Mouse (Mus musculus) stomach, embryonic 15.5 days (tissue): ENCODE measurements at regions not wholly inside any gene's neighbourhood (a gene's known extent, or its start where the extent isn't known, plus 50 kb on each side); places are given as distances from the start of the nearest gene placed in this dataset.

ENCODE experiments used
- ATAC-seq: fragments of 200-750 bp; cut with Nextera tagmentation; 2 replicates; pipeline ENCODE4 v1.8.0; 2017; ENCODE audit warnings: low read depth, moderate number of reproducible peaks, moderate TSS enrichment; ENCODE audit not compliant: insufficient read depth, low FRiP score
- H3K27ac ChIP-seq: fragments of 300-500 bp; sonication (generic); 2 replicates; pipeline ENCODE4 v1.5.1; 2015; ENCODE audit warnings: mild to moderate bottlenecking, inconsistent platforms
- H3K27me3 ChIP-seq: fragments of 300-500 bp; sonication (generic); replicated peaks from 2 replicates; pipeline ENCODE4 v1.6.1; 2015; ENCODE audit warnings: inconsistent platforms
- H3K36me3 ChIP-seq: fragments of 300-500 bp; sonication (generic); 2 replicates; pipeline ENCODE4 v1.6.1; 2015; ENCODE audit warnings: inconsistent platforms
- H3K4me1 ChIP-seq: fragments of 300-500 bp; sonication (generic); 2 replicates; pipeline ENCODE4 v1.6.1; 2015; ENCODE audit warnings: inconsistent platforms
- H3K4me2 ChIP-seq: fragments of 300-500 bp; sonication (generic); 2 replicates; pipeline ENCODE4 v1.6.1; 2015; ENCODE audit warnings: mild to moderate bottlenecking, inconsistent platforms
- H3K4me3 ChIP-seq: fragments of 300-500 bp; sonication (generic); replicated peaks from 2 replicates; pipeline ENCODE4 v1.5.1; 2015; ENCODE audit warnings: inconsistent platforms
- H3K9ac ChIP-seq: fragments of 300-500 bp; sonication (generic); 2 replicates; pipeline ENCODE4 v1.6.1; 2015; ENCODE audit warnings: inconsistent platforms
- H3K9me3 ChIP-seq: fragments of 300-500 bp; sonication (generic); 2 replicates; pipeline ENCODE4 v1.6.1; 2016; ENCODE audit warnings: inconsistent platforms
- WGBS: fragments of 180-500 bp; shearing (Covaris S2); methylation state at CpG from one replicate; pipeline ENCODE4 v1.1.7; 2015; 5-methylcytosine and 5-hydroxymethylcytosine counted together

DNA sequence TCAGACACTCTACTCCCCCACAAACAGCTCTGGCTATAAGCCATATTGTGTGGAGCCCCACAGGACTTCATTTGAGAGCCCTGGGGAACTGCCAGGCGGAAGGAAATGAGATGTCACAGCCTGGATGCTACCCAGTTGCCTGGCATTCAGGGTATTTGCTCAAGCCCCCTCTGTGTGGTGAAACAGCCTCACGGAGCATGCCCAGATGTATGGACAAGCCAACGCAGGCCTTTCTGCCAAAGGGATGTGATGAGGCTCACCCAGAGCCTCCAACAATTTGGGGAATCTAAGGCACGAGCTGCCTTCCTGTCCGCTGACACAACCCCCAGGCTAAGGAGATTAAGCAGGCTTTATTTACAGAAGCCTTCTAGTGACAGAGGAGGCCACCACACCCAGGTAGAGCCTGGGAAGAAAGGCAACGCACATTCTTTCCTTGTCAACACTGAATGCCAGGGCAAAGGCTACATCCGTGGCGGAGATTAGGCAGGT is 70.9 kb upstream of the Parp11 start:
- no peaks in the 10 kb centered on the region for H3K36me3 ChIP-seq
- H3K4me1 ChIP-seq = peaks cover 8% of the 10 kb centered on the region; the same call in 1 of the 2 replicates
- no peak overlapping the region for H3K9ac ChIP-seq
- no peaks in the 10 kb centered on the region for H3K9me3 ChIP-seq
- no peak overlapping the region for H3K4me2 ChIP-seq
- 43% methylated on average over 8 of the region's 8 CpGs for WGBS
- H3K4me3 ChIP-seq = no peak overlapping the region
- peak overlapping the region; percentile 12; the same call in 1 of the 2 replicates for H3K27ac ChIP-seq
- H3K27me3 ChIP-seq = no peaks in the 10 kb centered on the region
- peak; percentile 71 for ATAC-seq

DNA sequence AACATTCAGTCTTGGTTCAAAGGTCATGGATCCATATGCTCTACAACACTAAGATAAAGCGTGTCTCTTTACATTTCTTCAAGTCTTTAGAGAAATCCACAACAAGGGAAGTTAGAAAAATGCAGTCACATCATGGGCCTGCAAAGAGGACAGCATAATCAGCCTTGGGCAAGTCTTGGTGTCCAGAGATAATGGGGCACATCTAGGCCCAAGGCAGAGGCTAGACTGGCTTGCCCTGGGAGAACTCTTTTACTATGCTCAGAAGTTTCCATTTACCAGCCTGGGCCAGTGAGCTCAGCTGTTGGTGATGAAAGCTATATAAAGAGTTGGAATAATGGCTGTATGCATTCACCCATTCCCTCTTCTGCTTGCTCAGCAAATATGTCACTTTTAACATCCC is 67.9 kb upstream of the Parp11 start:
- H3K27me3 ChIP-seq = no peaks in the 10 kb centered on the region
- H3K27ac ChIP-seq = no peak overlapping the region
- no peak overlapping the region for H3K4me2 ChIP-seq
- H3K9ac ChIP-seq = no peak overlapping the region
- H3K4me3 ChIP-seq = no peak overlapping the region
- 86% methylated on average over 1 of the region's 1 CpGs for WGBS
- H3K9me3 ChIP-seq = no peaks in the 10 kb centered on the region
- H3K4me1 ChIP-seq = peaks cover 8% of the 10 kb centered on the region; the same call in 1 of the 2 replicates
- ATAC-seq = no peak
- H3K36me3 ChIP-seq = no peaks in the 10 kb centered on the region

DNA sequence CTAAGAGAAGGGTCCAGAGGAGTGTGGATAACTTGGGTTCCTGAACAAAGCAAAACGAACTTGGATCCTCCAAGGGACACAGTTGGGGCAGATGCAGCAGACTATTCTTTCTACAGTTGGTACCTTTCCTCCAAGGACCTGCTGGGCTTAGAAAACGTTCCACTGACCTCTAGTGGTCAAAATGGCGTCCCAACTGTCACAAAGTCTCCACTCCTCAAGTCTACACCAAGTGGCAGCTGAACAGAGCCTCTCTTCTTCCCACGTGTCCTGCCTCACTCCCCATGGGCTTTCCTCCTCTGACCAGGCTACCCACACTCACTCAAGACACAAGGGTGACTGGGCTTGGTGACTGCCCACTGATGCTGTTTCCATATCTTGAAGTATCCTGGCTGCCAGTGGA is 67.1 kb upstream of the Parp11 start:
- Histone ChIP-seq H3K9me3 (no peaks in the 10 kb centered on the region), H3K27ac (no peak overlapping the region), H3K36me3 (no peaks in the 10 kb centered on the region), H3K4me3 (no peak overlapping the region), H3K4me2 (no peak overlapping the region), H3K4me1 (peaks cover 3% of the 10 kb centered on the region; the same call in 1 of the 2 replicates), H3K9ac (no peak overlapping the region), H3K27me3 (no peaks in the 10 kb centered on the region)
- 10% methylated on average over 4 of the region's 4 CpGs for WGBS
- ATAC-seq = no peak; the same call in 1 of the 2 replicates

DNA sequence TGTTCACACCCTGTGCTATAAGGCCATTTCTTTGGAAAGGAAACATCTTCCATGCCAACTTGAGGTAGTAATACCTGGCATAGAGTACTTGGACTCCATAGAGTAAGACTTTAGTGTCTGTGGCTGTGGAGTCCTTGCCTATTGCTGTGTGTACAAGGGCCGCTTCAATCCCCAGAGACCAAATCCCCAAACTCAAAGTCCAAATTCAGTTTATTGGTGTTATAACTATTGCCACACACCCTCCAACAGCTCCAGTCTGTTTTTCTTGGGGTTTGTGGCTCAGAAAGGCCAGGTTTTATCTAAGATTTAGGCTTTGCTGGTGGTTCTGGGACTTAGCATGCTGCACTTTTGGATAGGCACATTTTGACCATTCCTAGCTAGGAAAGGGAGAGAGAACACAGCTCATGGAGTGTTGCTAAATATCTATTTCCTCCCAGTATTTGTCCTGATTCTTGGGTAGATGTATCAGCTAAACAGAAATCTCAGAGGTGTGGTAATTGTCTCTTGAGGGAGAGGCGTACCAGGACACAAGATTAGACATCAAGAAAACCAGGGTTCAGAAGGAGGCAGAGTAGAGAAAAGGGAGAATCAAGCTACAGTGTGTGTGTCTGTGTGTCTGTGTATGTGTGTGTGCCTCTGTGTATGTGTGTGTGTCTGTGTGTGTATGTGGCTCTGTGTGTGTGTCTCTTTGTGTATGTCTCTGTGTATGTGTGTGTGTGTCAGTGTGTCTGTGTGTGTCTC is 65.3 kb upstream of the Parp11 start:
- no peak for ATAC-seq
- WGBS = 79% methylated on average over 2 of the region's 2 CpGs
- no peaks in the 10 kb centered on the region for H3K9me3 ChIP-seq
- no peaks in the 10 kb centered on the region for H3K4me1 ChIP-seq
- no peak overlapping the region for H3K9ac ChIP-seq
- H3K4me2 ChIP-seq = no peak overlapping the region
- H3K36me3 ChIP-seq = no peaks in the 10 kb centered on the region
- H3K27me3 ChIP-seq = no peaks in the 10 kb centered on the region
- H3K27ac ChIP-seq = no peak overlapping the region
- no peak overlapping the region for H3K4me3 ChIP-seq

DNA sequence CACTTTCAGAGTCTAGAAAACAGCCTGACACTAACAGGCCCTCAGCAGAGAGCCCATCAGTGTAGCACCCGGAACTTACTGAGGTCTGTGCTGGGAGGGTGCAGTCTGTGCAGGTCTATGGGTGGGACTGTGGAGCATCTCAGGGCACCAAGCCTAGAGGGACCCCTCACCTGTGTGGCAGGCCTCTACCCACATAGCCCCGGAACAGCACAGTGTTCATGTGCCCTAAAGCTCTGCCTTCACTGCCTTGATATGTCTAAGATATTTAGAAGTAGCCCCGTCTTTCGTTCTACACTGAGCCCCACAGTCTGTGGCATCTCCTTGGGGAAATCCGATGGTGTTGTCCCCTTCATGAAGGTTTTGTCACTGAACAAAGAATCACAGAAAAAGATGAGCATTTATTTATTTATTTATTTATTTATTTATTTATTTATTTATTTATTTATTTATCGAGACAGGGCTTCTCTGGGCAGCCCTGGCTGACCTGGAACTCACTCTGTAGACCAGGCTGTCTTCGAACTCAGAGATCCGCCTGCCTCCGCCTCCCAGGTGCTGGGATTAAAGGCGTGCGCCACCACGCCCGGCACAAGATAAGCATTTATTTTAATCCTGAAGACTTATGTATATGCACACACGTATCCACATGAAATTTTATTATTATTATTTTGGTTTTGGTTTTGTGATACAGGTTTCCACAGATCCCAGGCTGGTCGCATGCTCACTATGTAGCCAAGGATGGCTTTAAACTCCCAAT is 55.2 kb upstream of the Parp11 start:
- Histone ChIP-seq H3K27ac (no peak overlapping the region), H3K4me3 (no peak overlapping the region), H3K9ac (no peak overlapping the region), H3K9me3 (no peaks in the 10 kb centered on the region), H3K27me3 (no peaks in the 10 kb centered on the region), H3K36me3 (no peaks in the 10 kb centered on the region), H3K4me1 (no peaks in the 10 kb centered on the region), H3K4me2 (no peak overlapping the region)
- 87% methylated on average over 15 of the region's 15 CpGs for WGBS
- ATAC-seq = no peak

DNA sequence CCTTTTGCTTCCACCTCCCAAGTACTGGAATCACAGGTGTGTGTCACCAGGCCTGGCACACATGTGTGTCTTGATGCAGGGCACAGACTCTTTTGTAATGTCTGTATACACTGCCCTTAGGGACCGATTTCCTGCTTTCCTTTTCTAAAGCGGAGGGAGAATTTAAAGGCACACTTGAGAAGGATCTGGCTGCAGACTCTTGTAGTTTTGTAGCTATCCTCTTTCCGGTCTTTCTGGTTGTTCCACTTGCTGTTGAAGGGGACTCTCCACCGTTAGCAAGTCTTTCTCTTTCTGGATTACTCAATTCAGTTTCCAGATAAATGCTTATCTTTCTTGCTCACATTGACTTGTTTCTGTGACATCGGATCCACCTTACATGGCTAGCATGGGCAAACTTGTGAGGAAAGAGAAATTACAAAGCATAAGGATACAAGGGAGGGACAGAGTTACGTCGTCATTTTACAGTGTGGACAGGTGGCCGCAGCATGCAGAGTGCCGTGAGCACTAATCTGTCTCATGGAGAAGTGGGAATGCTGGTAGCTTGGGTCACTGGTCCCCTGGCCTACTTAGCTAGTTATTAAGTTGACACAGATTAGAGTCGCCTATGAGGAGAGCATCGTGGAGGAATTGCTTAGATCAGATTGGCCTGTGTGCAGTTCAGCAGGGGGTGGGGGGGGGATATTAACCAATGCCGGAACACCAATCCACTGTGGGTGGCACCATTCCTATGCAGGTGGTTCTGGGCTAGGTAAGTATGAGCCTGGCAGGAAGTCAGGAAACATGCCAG is 54.4 kb upstream of the Parp11 start:
- Histone ChIP-seq H3K4me2 (no peak overlapping the region), H3K27me3 (no peaks in the 10 kb centered on the region), H3K9me3 (no peaks in the 10 kb centered on the region), H3K36me3 (no peaks in the 10 kb centered on the region), H3K9ac (no peak overlapping the region), H3K27ac (no peak overlapping the region), H3K4me1 (no peaks in the 10 kb centered on the region), H3K4me3 (no peak overlapping the region)
- ATAC-seq = no peak
- 78% methylated on average over 12 of the region's 12 CpGs for WGBS

DNA sequence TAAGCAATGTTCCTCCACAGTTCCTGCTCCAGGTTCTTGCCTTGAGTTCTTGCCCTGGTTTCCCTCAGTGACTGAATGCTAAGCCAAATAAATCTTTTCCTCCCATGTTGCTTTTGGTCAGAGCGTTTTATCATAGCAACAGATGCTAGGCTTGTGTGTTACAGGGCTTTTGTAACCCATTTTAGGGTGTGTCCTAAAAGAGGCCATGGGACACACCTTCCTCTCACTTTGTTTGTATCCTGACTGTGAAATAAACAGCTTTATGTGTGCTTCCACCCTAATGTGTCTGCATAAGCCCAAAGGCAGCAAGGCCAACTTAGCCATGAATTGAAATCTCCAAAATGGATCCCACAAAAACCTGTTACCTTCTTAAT is 53.9 kb upstream of the Parp11 start:
- Histone ChIP-seq H3K4me2 (no peak overlapping the region), H3K9me3 (no peaks in the 10 kb centered on the region), H3K27ac (no peak overlapping the region), H3K27me3 (no peaks in the 10 kb centered on the region), H3K4me3 (no peak overlapping the region), H3K9ac (no peak overlapping the region), H3K36me3 (no peaks in the 10 kb centered on the region), H3K4me1 (no peaks in the 10 kb centered on the region)
- ATAC-seq = no peak
- 80% methylated on average over 1 of the region's 1 CpGs for WGBS

DNA sequence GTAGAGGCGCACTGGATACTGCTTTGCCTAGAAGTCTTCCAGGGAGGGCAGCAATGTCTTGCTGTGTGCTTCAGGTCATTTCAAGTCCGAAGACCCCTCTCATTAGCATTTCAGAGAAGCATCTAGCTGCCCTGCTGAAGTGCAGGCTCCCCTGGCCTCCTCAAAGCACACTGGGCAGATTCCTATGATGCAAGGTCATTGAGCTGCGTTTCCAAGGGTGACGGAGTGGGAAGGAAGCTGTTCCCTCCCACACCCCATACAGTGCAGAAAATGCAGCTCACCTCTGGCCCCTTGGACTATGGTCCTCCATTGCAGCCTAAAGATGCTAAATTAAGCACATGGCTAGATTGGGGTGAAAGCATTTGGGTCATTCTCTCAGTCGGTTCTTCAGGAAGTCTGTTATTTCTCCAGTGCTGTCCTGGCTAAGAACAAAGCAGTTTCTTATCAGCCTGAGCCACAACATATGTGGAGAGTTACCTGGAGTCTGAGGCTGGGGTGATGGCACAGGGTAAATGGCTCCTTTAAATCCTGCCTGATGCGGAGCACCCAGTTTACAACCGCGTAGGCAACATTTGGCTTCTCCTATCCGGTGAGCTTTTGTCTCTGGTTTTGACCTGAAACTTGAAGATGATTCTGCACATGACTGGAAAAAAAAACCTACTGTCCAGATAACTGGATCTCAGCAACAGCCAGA is 52.6 kb upstream of the Parp11 start:
- no peak for ATAC-seq
- no peaks in the 10 kb centered on the region for H3K27me3 ChIP-seq
- no peaks in the 10 kb centered on the region for H3K4me1 ChIP-seq
- no peaks in the 10 kb centered on the region for H3K36me3 ChIP-seq
- 34% methylated on average over 9 of the region's 9 CpGs for WGBS
- no peak overlapping the region for H3K4me3 ChIP-seq
- no peaks in the 10 kb centered on the region for H3K9me3 ChIP-seq
- no peak overlapping the region for H3K27ac ChIP-seq
- H3K4me2 ChIP-seq = no peak overlapping the region
- H3K9ac ChIP-seq = no peak overlapping the region
